Mouse (Mus musculus) brain, embryonic 14.5 days (tissue): ENCODE data around the gene Tmem114.

Experiments
- CTCF ChIP-seq: fragments of 200-500 bp; IDR thresholded peaks from 2 replicates; pipeline ENCODE4 v1.5.1; 2012; ENCODE audit warnings: inconsistent platforms, mild to moderate bottlenecking, moderate library complexity, borderline replicate concordance; ENCODE audit not compliant: insufficient read depth, insufficient read length; ENCODE audit errors: extremely low read depth
- POLR2A ChIP-seq: fragments of 200-500 bp; IDR thresholded peaks from 2 replicates; pipeline ENCODE4 v1.6.1; 2012; ENCODE audit warnings: mild to moderate bottlenecking, inconsistent platforms, borderline replicate concordance; ENCODE audit not compliant: poor library complexity, insufficient read depth, insufficient read length, severe bottlenecking; ENCODE audit errors: extremely low read depth

DNA sequence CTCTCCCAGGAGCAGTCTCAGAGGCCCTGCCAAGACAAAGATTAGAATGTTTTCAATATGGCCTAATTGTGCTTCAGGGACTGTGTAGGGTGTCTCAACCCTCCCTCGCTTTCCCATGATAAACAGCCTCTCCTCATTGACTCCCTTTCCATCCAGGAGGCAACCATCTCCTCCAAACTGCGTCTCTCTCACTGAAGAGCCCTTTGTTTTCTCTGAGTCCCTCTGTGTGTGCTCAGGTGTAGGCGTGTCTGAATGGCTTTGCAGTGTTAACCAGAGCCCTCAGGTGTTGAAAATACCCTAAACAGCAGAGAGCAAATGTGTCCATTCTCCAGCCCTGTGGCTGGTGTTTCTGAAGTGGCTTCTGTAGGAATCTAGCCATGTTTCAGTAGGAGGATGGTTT lies 61.9 kb downstream of the Tmem114 start:
- no peak for TF ChIP-seq CTCF
- TF ChIP-seq POLR2A = no peak
